Mouse (Mus musculus) lung, adult 2 months (tissue): ENCODE results near the gene Fndc3a.

ENCODE experiments used
- CTCF ChIP-seq: fragments of 200-500 bp; IDR thresholded peaks from 2 replicates; pipeline ENCODE4 v1.5.1; 2011; ENCODE audit warnings: mild to moderate bottlenecking, low read length, control low read depth; ENCODE audit not compliant: insufficient read depth
- POLR2A ChIP-seq: fragments of 200-500 bp; IDR thresholded peaks from 2 replicates; pipeline ENCODE4 v1.6.1; 2011; ENCODE audit warnings: low read depth, mild to moderate bottlenecking, control low read depth, low read length, borderline replicate concordance; ENCODE audit errors: extremely low read depth

GRCm38 (mm10) chr14:72725865-72726264 lies 16.1 kb upstream of the Fndc3a start:
- TF ChIP-seq CTCF (no peak), POLR2A (no peak)
